Mouse (Mus musculus) liver, embryonic 11.5 days (tissue): ENCODE measurements around the gene Faf2. TPM values are rescaled to one million over a fixed set of nuclear protein-coding genes. Genes with fewer than 3 reads are reported as not detected.

Experiments
- ATAC-seq: fragments of 200-750 bp; cut with Nextera tagmentation; replicated peaks from 2 replicates; pipeline ENCODE4 v1.8.0; 2017; ENCODE audit warnings: moderate number of reproducible peaks, mild to moderate bottlenecking, moderate TSS enrichment, moderate library complexity; ENCODE audit not compliant: low FRiP score
- DNase-seq: peaks from one replicate; pipeline ENCODE4 v3.0.0-alpha.2; 2017; ENCODE audit warnings: low spot score
- H3K27ac ChIP-seq: fragments of 300-500 bp; sonication (generic); 2 replicates; pipeline ENCODE4 v1.5.1; 2014; ENCODE audit warnings: mild to moderate bottlenecking, low read depth, low read length, control low read depth
- H3K27me3 ChIP-seq: fragments of 300-500 bp; sonication (generic); replicated peaks from 2 replicates; pipeline ENCODE4 v1.6.1; 2014; ENCODE audit warnings: low read length, mixed read lengths; ENCODE audit not compliant: control insufficient read depth, insufficient read depth
- H3K36me3 ChIP-seq: fragments of 300-500 bp; sonication (generic); 2 replicates; pipeline ENCODE4 v1.6.1; 2014; ENCODE audit warnings: mild to moderate bottlenecking, low read length, moderate library complexity, mixed read lengths; ENCODE audit not compliant: control insufficient read depth, insufficient read depth
- H3K4me1 ChIP-seq: fragments of 300-500 bp; sonication (generic); replicated peaks from 2 replicates; pipeline ENCODE4 v1.6.1; 2014; ENCODE audit warnings: low read length, mixed read lengths; ENCODE audit not compliant: control insufficient read depth, insufficient read depth
- H3K4me2 ChIP-seq: fragments of 300-500 bp; sonication (generic); 2 replicates; pipeline ENCODE4 v1.6.1; 2014; ENCODE audit warnings: mild to moderate bottlenecking, control low read depth, moderate library complexity
- H3K4me3 ChIP-seq: fragments of 300-500 bp; sonication (generic); 2 replicates; pipeline ENCODE4 v1.5.1; 2014; ENCODE audit warnings: low read depth, low read length, control low read depth
- H3K9ac ChIP-seq: fragments of 300-500 bp; sonication (generic); 2 replicates; pipeline ENCODE4 v1.6.1; 2014; ENCODE audit warnings: low read depth, low read length, control low read depth
- H3K9me3 ChIP-seq: fragments of 300-500 bp; sonication (generic); 2 replicates; pipeline ENCODE4 v1.6.1; 2016; ENCODE audit warnings: low read length, inconsistent platforms, mixed read lengths; ENCODE audit not compliant: control insufficient read depth
- WGBS: fragments of 180-500 bp; shearing (Covaris S2); extraction: QIAGEN DNeasy Blood & Tissue Kit; methylation state at CpG from one replicate; pipeline ENCODE4 v1.1.7; 2014; 5-methylcytosine and 5-hydroxymethylcytosine counted together
- polyA plus RNA-seq: library from polyadenylated mRNA; unstranded; fragments of >200 nt; fragmentation: Nextera tagmentation; extraction: Ambion mirVana; gene quantifications from 2 replicates; pipeline ENCODE4 v1.2.1, GENCODE M21; 2014

Faf2 gene
- polyA plus RNA-seq, 1 experiment from 2014 or later: 52.7 TPM

DNA sequence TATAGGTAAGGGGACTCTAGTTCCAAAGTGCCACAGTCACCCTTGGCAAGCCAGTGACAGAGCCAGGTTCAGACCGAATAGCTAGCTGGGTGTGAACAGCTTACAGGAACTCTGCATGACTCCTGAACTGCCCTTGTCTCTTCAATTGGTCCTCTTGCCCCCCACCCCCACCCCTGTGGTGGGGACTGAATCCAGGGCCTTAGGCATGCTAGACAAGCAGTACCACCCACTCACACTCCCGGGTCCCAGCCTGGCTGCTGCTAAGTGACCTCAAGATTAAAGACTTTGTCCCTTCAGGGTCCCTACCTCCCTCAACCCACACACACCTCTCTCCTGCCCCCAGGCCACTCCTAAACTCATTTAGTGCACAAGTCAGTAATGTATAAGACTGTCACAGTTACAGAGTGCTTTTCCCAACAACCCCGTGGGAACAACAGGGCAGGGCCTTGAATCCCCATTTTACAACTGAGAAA, 18.9 kb upstream of the Faf2 start:
- peaks cover 5% of the 10 kb centered on the region for H3K4me1 ChIP-seq
- H3K27me3 ChIP-seq: no peaks in the 10 kb centered on the region
- H3K4me2 ChIP-seq: no peak overlapping the region
- H3K4me3 ChIP-seq: no peak overlapping the region
- no peaks in the 10 kb centered on the region for H3K9me3 ChIP-seq
- DNase-seq: no peak
- H3K27ac ChIP-seq: no peak overlapping the region
- WGBS: 72% methylated on average over 3 of the region's 3 CpGs
- H3K9ac ChIP-seq: no peak overlapping the region
- H3K36me3 ChIP-seq: 0 out of 2 replicates have a peak, but pooled peaks cover 7% of the 10 kb centered on the region
- no peak for ATAC-seq

DNA sequence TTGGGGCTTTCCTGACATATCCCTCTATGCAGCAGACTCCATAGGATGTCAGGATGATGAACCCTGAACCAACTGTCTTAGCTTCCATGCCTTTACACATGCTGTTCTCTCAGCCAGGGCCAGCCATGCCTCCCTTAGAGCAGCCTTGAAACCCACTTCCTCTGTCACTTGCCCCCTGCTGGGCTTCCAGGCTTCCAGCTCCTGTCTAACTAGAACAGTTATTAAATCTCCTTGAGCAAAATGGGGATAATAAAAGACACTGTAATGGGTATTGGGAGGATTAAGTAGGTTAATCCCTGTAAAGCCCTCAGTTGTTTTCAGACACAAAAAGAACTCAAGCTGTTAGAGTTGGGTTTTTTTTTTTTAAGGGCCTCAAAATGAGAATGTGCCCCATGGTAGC, 18.1 kb upstream of the Faf2 start:
- Histone ChIP-seq H3K27ac (no peak overlapping the region), H3K4me2 (no peak overlapping the region), H3K4me1 (peaks cover 12% of the 10 kb centered on the region), H3K27me3 (no peaks in the 10 kb centered on the region), H3K9ac (no peak overlapping the region), H3K4me3 (no peak overlapping the region), H3K9me3 (no peaks in the 10 kb centered on the region), H3K36me3 (0 out of 2 replicates have a peak, but pooled peaks cover 7% of the 10 kb centered on the region)
- no peak for ATAC-seq
- DNase-seq: no peak

DNA sequence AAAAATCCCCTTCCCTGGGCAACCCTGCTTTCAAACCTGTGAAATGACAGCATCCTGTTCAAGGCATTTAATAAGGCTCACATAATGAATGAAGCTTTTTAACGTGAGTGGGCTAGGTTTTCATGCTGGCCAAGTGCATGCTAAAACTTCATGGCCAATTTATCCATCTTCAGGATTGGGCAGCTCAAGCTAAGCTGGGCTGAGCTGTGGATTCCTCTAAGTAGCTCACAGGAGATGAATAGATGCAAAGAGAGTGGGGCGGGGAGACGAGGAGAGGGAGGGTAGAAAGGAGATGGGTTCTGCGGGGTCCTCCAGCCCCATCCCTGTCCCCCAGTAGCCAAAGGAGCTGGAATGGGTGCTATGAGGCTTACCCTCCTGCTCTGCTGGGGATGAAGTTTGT, 17.4 kb upstream of the Faf2 start:
- WGBS: 71% methylated on average over 4 of the region's 4 CpGs
- H3K27ac ChIP-seq: no peak overlapping the region
- H3K36me3 ChIP-seq: 0 out of 2 replicates have a peak, but pooled peaks cover 2% of the 10 kb centered on the region
- no peaks in the 10 kb centered on the region for H3K9me3 ChIP-seq
- ATAC-seq (no peak), DNase-seq (no peak)
- H3K9ac ChIP-seq: no peak overlapping the region
- H3K4me2 ChIP-seq: no peak overlapping the region
- H3K27me3 ChIP-seq: no peaks in the 10 kb centered on the region
- peaks cover 18% of the 10 kb centered on the region for H3K4me1 ChIP-seq
- H3K4me3 ChIP-seq: no peak overlapping the region

DNA sequence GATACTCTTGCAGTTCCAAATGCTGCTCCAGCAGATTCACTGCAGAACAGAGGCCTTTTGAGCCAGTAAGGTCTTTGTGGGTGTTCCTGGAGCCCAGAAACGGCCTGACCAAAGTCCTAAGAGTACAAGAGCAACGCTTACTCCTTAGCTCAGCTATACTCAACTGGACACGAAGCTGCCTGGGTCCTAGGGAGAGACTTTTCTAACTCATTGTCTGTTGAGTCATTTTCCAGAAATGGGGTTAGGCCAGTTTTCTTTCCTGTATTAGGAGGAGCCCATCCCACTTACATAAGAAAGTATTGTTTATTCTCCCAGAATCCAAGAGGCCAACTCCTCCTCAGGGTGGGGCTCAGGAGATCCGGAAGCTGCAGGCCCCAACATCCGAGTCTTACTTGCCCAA, 16.2 kb upstream of the Faf2 start:
- WGBS: 78% methylated on average over 5 of the region's 5 CpGs

DNA sequence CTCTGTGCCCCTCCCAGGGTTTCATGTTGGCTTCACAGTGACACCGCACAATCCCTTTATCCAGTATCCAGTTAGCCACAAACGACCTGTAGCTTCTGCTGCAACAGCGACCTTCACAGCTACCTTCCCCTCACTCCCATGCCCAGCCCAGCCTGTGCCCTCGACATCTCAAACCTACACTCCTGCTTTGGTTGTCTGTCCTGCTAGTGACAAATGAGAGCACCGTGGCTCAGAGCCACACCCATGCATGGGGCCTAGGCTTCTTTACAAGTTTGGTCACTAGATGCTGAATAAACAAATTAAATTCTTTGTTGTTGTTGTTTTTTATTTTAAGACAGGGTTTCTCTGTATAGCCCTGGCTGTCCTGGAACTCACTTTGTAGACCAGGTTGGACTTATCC, 14.4 kb upstream of the Faf2 start:
- Histone ChIP-seq H3K27me3 (no peaks in the 10 kb centered on the region), H3K4me3 (no peak overlapping the region), H3K9ac (peak overlapping the region; percentile 25; the same call in 1 of the 2 replicates), H3K4me1 (peaks cover 26% of the 10 kb centered on the region), H3K4me2 (peak overlapping the region; percentile 22), H3K9me3 (no peaks in the 10 kb centered on the region), H3K36me3 (no peaks in the 10 kb centered on the region), H3K27ac (no peak overlapping the region)
- 52% methylated on average over 5 of the region's 5 CpGs for WGBS
- ATAC-seq (peak; percentile 48; the same call in 1 of the 2 replicates), DNase-seq (no peak)

More for the DNA sequence above, 16.2 kb upstream of the Faf2 start:
- H3K4me1 ChIP-seq: peaks cover 25% of the 10 kb centered on the region
- no peak overlapping the region for H3K27ac ChIP-seq
- no peaks in the 10 kb centered on the region for H3K27me3 ChIP-seq
- no peak overlapping the region for H3K4me3 ChIP-seq
- H3K9me3 ChIP-seq: no peaks in the 10 kb centered on the region
- no peak overlapping the region for H3K9ac ChIP-seq
- no peaks in the 10 kb centered on the region for H3K36me3 ChIP-seq
- H3K4me2 ChIP-seq: no peak overlapping the region
- no peak for DNase-seq
- ATAC-seq: no peak

DNA sequence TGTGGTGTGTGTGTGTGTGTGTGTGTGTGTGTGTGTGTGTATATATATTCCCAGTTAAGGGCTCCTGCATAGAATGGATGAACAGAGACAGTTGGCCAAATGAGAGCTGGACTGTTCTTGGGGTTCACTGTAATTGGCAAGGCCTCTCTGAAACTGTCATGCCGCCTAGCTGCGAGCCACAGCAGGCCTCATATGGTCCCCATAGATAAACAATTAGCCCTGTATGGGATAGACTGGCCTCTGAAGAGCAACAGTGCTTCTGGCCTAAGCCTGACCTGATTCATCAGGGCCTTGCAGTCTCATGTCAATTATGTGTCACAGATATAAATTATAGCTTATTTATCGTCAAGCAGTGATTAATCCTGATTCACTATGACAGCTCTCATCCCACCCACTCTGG, 13.6 kb upstream of the Faf2 start:
- Histone ChIP-seq H3K9ac (no peak overlapping the region), H3K27ac (no peak overlapping the region), H3K9me3 (no peaks in the 10 kb centered on the region), H3K4me2 (peak overlapping the region; percentile 11; the same call in 1 of the 2 replicates), H3K36me3 (no peaks in the 10 kb centered on the region), H3K27me3 (no peaks in the 10 kb centered on the region), H3K4me1 (peaks cover 26% of the 10 kb centered on the region), H3K4me3 (no peak overlapping the region)
- ATAC-seq (peak; percentile 81), DNase-seq (no peak)
- 76% methylated on average over 3 of the region's 3 CpGs for WGBS

DNA sequence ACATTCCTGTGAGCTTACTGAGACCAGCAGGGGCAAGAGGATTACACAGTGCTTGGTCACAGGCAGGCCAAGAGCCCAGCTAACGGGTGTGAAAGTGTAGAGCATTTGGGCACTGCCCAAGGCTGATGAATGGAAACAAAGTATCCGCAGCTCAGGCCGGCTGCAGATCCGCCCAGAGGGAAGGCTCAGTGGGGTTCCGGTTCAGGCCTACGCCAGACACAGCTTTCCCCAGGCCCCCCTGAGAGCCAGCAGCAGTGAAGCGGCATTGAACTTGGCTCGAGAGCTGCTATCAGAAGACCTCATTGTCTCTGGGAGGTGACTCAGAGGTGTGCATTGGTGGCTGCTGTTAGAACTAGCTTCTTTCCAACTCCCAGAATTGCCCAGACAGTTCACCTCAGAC, 12.9 kb upstream of the Faf2 start:
- H3K36me3 ChIP-seq: no peaks in the 10 kb centered on the region
- 59% methylated on average over 8 of the region's 8 CpGs for WGBS
- no peak overlapping the region for H3K4me3 ChIP-seq
- H3K9ac ChIP-seq: no peak overlapping the region
- H3K27me3 ChIP-seq: no peaks in the 10 kb centered on the region
- peak overlapping the region; percentile 41; the same call in 1 of the 2 replicates for H3K4me2 ChIP-seq
- H3K27ac ChIP-seq: peak overlapping the region; percentile 16; the same call in 1 of the 2 replicates
- H3K4me1 ChIP-seq: peaks cover 26% of the 10 kb centered on the region
- H3K9me3 ChIP-seq: no peaks in the 10 kb centered on the region
- DNase-seq (no peak), ATAC-seq (no peak)

DNA sequence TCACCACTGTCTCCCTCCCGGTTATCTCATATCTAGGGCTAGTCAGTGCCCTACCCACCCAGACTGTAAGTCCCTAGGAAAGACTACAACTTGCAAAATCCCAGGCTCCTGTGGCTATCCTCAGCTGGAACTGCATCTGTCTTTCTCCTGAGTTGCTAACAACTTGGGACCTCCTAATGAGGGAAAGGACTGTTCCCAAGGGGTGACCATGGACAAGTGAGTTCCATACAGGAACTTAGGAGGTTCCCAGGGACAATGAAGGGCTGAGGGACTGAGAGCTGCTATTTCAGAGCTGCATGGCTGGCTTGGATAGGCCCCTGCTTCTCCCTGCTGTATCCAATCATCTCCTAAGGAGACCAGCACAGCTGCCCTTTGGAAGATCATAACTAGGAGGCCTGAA, 12.3 kb upstream of the Faf2 start:
- no peaks in the 10 kb centered on the region for H3K9me3 ChIP-seq
- DNase-seq (no peak), ATAC-seq (no peak)
- H3K27me3 ChIP-seq: no peaks in the 10 kb centered on the region
- H3K4me3 ChIP-seq: no peak overlapping the region; the same call in 1 of the 2 replicates
- no peak overlapping the region for H3K9ac ChIP-seq
- 17% methylated on average over 1 of the region's 1 CpGs for WGBS
- no peaks in the 10 kb centered on the region for H3K36me3 ChIP-seq
- peaks cover 26% of the 10 kb centered on the region for H3K4me1 ChIP-seq
- H3K4me2 ChIP-seq: peak overlapping the region; percentile 41
- peak overlapping the region; percentile 16; the same call in 1 of the 2 replicates for H3K27ac ChIP-seq

DNA sequence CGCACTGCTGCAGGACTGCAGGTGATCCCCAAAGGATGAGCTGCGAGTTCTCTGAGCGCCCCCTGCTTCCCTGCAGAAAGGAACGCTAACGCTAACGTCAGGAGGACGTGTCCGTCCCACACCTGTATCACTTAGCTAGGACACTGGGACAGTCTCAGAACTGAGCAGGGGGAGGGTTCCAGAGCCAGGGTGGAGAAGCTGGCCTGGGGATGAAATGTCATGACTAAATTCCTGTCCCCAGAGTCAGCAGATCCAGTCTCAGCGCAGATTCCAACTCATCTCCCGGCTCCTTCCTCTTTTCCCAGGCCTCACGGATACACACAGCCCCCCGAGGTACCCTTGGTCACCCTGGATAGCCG, 11.0 kb upstream of the Faf2 start:
- no peaks in the 10 kb centered on the region for H3K9me3 ChIP-seq
- H3K4me2 ChIP-seq: peak overlapping the region; percentile 92
- ATAC-seq (no peak; the same call in 1 of the 2 replicates), DNase-seq (no peak)
- H3K36me3 ChIP-seq: no peaks in the 10 kb centered on the region
- H3K27me3 ChIP-seq: no peaks in the 10 kb centered on the region
- WGBS: 14% methylated on average over 13 of the region's 13 CpGs
- peak overlapping the region; percentile 69 for H3K4me3 ChIP-seq
- peaks cover 26% of the 10 kb centered on the region for H3K4me1 ChIP-seq
- H3K27ac ChIP-seq: no peak overlapping the region
- H3K9ac ChIP-seq: peak overlapping the region; percentile 71
